Mouse (Mus musculus) kidney, adult 18-20 months (tissue): ENCODE measurements around the gene Rab40c.

Experiments
- DNase-seq: peaks from one replicate; pipeline ENCODE4 v3.0.0; 2021

The Rab40c gene

DNA sequence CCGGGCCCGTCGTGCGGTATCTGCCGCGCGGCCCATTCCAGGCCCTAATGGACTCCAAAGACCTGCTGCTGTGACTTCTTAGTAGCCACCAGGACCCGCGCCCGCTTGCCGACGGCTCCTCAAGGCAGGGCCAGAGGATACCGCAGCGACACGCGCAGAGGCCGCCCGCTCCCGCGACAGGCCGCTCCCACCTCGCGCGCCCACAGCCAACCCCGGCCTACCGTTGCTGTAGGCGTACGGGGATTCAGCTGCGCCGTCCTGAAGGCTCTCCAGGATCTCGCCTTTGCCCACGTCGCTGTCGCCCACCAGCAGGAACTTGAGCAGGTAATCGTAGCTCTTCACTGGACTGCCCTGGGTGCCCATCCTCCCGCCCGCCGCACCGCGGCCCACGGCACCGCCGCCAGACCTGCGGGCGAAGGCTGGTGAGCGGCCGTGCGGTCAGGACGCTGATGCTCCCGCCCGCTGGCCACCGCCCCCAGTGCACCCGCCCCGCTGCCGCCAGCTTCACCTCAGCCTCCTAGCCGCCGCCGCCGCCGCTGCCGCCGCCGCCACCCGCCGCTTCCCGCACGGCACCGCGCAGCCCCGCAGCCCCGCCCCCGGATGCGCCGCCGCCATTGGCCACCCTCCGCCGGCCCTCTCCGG, at the start of gene Rab40c:
Gene Rab40c, minus strand, starts transcription at position 584 of the 642 bp plus-strand sequence.
- DNase-seq = no peak

DNA sequence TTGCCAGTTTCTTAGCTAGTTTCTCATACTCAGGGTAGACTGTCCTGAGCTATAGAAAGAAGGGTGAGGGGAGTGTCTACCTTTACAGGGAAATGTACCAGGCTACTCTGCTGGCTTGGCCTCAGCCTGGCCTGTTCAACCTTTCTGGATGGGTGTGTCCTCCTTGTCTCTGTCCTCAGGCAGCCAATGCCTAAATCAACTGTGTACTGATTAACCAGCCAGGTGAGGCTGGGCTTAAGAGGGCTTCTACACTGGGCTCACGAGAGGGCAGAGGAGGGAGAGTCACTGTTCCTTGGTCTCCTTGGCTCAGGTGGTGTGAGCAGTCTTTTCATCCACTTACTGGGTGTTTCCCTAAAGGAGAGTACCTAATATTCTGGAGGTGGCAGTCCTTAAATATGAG, 48.6 kb upstream of the Rab40c start:
- DNase-seq = peak; percentile 59

DNA sequence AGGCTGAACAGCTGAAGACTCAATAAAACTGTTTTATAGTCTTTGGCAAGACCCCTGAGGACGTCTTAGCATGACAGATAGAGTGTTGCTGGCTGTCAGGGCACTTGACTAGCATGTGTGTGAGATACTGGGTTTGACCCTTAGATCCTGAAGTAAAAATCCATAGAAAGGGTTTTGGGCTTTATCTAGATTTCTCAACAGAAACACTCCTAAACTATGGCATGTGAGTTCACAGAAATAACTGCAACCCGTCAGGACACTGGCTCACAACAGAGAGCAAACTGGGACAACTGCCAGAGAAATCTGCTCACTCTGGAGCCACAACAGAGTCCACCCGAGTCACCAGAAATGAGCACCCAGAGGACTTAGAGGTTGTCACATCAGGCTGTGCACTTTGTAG, 48.1 kb upstream of the Rab40c start:
- no peak for DNase-seq

DNA sequence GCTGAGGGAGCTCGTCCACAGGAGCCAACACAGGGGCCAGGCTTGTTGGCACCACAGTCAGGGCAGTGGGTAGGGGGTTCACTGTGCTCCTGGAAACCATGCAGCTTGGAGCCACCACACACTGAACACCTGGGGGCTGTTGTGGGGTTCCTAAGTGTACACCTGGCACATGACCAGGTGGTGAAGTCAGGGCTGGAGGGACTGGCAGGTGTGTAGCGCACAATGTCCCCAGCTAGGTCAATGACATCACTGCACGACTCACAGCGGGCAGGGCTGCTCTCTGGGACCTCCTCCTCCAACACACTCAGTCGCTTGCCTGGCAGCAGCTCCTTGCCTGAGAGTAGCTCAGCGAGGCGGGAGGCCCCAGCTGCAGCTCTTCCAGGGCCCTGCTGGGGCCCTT, 44.7 kb upstream of the Rab40c start:
- DNase-seq = no peak

DNA sequence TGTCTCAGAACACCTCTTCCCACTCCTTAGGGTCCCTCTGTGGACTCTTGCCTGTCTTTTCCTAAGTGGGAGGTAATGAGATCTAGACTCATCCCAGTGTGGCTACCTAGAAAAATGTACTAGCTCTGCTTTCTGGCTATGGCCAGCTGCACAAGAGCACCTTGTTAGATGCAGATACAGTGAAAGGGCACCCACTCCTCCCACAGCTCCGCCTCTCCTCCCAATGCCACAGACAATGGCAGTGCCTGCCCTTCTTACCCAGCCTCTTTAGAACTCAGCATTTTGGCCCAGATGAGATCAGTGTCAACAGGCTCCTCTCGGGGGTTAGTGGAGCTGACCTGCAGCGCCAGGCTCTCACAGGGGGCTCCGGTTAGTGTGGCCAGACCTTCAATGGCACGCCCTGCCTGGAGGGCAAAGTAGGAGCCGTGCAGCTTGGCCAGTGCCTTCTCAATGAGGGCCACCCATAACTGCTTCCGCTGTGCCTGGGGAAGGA, 42.9 kb upstream of the Rab40c start:
- no peak for DNase-seq

DNA sequence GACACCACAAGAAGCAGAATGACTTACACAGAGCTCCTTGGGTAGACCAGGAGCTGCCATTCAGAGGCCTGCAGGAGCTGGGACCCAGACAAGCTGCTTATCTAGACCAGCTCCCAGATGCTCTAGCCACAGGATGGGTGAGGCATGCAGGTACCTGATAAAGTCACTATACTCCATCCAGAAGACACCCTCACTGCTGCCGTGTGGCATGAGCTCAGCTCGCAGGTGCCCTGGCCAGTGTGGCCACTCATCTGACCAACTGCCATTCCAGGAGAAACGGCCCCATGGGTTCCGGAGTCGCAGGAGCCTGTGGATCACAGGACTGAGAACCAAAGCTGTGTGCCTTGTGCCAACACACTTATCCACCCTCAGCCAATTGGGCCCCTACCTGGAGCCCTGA, 42.0 kb upstream of the Rab40c start:
- no peak for DNase-seq

DNA sequence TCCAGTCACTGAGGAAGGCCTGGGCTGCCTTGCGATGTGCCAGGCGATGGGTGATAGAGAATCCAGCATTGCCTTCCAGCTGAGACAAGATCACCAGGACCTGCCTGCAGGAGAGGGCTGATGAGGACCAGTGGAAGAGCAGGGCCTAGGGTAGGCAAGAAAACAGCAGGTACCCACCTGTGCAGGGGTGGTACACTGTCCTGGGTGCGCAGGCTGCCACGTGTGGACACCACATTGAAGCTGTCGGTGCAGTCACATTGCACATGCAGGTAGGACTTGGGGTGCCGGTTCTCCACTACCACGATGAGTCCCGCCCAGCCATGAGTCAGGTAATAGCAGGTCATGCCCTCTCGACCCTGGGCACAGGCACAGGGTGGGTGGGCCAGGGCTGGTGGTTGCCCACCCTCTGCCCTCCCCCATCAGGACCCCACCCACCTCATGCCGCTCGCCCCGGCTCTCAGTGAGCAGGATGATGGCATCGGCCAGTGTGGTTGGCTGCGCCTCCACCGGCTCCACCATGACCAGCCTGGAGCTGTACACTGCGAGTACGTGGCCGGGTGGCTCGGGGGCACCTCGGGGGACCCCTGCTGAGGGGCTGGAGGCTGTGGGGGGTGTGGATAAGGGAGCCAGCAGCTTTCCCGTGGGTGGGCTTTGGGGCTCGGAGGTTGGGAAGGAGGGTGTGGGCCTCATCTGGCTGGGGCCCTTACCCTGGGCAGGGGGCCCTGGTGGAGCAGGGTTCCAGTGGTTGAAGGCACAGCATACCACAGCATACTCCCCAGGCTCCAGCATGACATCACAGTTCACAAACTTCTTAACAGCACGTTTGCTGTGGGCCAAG, 40.3 kb upstream of the Rab40c start:
- no peak for DNase-seq

DNA sequence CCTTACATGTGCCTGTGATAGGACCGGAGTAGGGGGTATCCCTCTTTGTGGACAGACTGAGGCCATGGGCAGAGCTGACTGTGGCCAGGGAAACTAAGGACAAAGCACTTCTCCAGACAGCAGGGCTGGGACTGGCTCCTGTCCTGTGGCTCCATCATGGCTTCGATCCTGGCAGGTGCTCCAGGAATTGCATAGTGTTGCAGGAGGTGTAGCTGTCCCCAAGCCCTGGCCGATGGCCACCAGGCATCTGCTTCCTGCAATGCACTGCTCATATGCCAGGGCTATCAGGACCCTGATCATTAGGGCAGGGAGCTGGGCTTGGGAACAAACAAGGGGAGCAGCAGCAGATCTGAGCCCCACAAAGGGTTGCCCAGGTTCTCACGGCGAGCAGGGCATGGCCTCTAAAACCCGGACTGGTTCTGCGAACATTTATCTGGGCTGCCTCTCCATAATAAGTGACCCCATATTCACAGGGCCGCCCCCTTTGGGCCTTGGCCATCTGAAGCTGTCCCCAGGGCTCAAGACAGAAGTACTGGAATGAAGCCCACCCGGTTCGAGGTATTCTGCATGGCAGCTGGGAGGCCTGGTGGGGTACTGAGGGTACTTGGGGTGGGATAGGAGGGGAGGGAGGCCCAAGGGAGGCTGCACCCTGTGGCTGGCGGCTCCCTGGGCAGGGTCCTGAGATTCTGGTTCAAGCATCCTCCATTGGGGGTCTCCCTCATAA, 39.4 kb upstream of the Rab40c start:
- no peak for DNase-seq

DNA sequence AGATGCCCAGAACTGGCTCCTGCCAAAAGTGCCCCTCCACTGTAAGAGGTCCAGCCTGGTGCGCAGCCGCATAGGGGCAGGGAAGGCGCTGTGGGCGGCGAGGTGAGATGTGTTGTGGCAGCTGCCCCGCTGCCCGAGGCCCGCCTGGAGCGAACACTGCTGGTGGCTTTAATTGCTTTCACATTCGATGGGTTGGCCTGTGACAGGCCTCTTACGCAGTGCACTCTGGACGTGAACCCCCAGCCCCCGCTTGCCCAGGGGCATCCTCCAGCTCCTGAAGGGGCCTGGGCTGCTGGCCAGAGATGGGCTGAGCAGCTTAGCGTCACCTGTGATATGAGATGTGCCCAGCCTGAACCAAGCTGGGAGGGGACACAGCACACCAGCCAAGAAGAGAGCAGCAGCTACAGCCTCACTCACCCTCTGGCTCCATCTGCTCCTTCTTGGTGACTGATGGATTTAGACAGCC, 38.1 kb upstream of the Rab40c start:
- DNase-seq = no peak

DNA sequence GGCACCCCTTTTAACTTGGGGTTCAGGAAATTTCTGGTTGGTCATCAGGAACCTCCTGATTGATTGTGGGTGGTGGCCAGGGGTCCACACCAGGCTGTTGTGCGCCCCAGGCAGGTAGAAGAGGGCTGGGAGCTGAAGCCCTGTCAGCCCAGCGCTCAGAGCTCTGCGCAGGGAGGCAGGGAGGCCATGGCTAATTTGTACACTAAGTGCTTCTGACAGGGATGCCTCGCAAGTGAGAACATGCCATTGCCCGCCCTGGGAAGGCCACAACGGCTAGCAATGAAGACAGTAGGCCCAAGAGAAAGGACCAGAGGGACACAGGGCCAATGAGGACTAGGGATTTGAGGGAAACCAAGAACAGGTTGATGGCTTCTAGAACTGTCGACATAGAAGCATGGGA, 37.1 kb upstream of the Rab40c start:
- DNase-seq = no peak

DNA sequence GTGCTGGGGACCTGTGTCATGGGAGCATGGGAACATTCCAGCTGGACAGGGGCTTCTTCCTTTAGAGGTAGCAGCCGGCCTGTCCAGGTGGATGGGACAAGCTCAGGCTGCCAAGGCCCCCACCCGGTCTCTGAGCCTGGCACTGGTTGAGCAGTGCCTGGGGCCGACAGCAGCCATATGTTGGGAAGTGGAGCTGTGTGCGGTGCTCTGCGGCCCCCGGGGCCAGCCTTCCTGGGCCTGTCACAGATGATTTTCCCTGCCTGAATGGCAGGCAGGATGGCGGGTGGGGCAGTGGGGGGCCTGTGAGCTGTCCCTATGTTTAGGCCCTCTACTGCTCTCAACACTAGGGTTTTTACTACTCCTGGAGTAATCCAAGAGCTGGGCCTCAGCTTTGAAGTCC, 36.7 kb upstream of the Rab40c start:
- no peak for DNase-seq

DNA sequence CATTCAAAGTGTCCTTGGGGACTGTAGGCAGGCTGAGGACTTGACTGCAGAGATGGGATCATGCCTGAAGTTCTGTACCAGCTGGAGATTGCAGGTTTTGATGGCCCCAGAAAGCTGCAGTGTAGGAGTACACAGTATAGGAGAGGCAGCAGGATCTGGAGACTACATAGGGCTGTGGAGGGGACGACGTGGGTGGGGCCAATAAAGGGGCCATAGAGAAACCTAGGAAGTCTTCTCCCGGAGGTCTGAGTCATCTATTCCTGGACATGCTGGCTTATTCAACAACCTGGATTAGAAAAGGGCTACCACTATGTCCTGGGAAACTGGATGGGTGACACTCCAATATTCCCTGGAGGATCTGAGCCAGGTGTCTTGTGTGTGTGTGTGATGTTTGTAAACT, 36.2 kb upstream of the Rab40c start:
- DNase-seq = no peak

DNA sequence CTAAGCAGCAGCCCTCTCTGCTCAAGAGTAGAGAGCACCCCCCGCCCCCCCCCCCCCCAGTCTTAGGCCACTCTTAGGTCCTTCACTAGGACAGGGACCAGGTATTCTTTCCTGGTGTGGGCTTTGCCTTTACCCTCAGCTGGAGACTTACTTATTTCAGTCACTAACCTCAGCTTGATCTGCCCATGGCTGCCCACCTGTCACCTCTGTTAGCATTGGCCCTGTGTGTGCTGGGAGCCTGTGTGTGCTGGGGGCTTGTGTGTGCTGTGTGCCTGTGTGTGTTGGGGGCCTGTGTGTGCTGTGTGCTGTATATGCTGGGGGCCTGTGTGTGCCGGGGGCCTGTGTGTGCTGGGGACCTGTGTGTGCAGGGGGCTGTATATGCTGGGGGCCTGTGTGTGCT, 35.1 kb upstream of the Rab40c start:
- no peak for DNase-seq

DNA sequence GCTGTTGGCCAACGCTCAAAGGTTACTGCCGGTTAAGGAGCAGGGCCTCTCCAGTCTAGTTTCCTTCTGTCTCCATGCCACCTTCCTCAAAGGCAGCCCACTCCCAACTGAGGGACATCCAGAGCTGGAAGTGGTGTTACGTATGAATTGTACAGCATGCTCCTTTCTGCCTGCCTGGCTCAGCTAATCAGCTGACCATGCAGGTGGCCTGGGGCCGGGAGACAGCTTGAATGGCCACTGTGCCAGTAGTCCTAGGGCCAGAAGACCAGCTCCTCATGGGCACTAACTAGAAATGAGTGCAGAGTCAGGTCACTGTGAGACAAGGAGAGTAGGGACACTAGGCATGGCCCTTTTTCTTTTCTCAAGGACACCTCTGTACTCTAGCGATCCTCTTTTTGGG, 33.6 kb upstream of the Rab40c start:
- DNase-seq = no peak

DNA sequence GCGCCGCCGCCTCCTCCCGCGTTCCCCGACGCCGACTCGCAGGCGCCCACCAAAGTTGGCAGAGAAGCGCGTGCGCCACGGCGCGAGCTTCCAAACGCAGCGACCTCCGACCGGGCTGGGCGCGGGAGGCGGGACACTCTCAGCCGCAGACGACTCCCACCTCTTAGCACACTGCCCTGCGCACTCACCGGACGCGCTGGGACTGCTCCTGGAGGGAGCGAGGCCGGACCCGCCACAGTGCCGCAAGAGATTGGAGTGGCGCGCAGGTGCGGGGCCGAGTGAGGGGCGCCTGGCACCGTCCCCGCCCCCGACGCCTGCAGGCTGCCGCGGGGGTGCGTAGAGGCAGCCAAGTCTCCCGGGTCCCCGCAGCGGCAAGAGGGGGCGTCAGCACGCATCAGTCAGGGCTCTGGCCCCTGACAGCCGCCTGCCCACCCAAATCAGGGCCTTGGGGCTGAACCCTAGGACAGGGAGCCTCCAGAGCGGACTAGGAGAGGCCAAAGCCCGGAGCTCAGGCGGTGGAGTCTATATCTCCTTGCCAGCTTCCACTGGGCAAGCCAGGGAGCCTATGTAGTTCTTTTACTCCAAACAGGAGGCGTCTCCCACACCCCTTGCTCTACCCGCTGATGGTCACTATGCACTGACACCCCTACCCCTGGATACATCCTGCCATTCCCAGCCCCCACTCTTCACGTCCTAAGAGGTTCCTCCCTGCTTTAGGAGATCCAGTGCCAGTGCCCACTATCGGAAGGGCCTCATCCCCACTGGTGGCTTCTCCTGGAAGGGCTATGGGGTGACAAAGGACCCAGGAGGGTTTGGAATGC, 32.5 kb upstream of the Rab40c start, which contains the start of gene A930017K11Rik:
Gene A930017K11Rik, minus strand, starts transcription at position 763 of the 821 bp plus-strand sequence.
- DNase-seq = no peak

DNA sequence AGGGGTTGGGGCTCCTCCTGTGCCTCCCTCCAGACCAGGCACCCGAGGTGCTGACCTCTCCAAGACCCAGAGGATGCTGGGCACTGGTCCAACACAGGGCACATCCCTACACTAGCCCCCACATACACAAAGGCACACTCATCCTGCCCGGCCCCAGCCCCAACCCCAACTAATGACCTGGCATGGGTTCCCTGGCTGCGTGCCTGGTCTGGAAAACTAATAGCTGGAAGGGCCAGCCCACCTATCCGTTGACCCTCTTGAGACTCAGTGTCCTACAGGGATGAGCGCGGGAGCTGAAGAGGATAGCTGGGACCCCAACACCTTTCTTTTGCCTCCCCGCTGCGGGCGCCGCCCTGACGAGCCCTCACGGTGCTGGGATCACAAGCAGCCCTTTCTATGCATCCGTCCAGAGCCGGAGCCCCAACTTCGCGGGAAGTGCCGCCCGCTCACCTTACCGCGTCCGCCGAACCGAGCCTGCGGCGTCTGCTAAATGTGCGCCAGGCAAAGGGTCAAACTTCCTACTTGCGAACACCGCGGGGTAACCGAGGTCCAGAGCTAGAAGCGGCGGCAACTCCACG, 31.8 kb upstream of the Rab40c start:
- peak; percentile 45 for DNase-seq

DNA sequence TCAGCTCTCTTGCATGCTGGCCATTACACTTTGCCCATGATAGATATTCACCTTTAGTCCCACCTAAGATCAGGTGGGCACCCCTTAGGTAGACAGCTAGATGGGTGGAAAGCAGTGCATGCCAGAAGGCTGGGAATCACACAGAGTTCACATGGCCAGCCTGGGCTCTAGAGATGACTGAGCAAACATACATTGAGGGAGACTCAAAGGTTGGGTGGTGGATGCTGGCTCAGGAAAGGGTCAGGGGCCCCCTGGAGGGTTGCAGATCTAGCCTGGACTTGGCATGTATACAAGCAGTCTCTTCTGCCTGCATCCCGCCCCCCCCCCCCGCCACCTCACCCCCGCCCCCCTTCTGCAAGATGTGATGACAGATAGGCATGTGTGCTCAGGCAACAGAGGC, 31.2 kb upstream of the Rab40c start:
- no peak for DNase-seq

DNA sequence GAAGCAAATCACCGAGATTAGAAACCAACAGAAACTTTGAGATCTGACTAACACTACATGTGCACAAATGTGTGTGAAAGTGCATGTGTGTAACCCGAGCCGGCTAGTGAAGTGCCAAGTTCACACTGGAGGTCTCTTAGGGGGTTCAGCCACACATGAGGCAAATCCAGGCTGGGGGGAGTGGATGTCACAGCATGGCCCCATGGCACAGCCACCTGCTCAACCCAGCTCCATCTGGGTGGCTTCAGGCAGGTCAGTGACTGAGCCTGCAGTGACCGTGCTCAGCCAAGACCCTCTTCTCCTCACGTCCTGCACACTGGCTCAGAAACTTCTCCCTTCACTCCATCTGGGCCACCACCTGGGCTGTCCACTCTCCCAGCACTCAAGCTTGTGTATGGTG, 30.5 kb upstream of the Rab40c start:
- DNase-seq = no peak

DNA sequence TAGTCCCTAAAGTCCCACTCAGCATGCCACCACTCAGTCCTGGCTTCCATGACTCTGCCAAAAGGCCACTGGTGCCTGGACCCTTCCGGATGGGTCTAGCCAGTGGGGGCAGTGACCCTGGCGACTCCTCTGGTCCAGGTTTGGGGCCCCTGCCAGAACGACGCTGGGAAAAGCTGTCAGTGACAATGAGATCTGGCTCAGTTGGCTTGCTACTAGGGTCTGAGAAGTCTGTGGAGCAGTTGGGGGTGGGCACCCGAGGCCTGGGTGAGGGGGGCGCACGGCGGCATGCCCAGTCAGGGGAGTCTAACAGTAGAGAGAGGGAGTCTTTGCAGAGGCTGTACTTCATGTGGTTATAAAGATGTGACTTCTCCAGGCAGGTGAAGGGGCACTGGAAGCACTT, 28.5 kb upstream of the Rab40c start:
- DNase-seq = no peak

DNA sequence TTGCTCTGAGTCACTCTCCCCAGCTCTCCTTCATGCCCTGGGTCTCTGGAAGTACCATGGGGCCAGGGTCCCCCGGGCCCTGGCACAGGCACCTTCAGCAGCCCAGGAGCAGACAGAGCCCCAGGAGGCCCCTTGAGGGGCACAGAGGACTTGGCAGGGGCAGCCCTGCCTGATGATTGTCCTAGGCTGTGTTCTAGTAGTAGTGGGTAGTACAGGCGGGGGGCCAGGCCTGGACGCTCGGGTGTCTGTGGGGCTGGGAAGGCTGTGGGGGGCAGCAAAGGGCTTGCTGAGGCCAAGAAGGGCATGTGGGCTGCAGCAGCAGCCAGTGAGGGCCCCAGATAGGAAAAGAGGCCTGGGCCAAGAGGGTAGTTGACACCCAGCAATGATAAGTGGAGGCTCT, 28.0 kb upstream of the Rab40c start:
- no peak for DNase-seq

DNA sequence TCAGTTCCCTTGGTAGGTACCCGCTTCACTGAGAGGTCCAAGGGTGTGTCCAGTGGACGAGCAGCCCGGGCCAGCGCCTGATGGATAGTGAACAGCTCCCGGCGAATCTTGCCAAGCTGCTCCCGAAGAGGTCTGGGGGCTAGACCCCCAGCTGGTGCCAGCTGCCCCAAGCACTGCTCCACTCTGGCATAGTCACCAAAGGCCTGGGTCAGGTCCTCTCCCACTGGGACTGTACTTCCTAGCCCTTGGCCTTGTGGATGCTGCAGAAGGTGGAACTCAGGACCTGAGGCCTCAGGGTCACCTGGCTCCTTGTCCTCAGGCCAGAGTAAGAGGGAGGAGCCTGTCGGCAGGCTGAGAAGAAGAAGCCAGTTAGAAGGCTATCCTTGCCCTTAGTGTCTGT, 27.4 kb upstream of the Rab40c start:
- DNase-seq = no peak

DNA sequence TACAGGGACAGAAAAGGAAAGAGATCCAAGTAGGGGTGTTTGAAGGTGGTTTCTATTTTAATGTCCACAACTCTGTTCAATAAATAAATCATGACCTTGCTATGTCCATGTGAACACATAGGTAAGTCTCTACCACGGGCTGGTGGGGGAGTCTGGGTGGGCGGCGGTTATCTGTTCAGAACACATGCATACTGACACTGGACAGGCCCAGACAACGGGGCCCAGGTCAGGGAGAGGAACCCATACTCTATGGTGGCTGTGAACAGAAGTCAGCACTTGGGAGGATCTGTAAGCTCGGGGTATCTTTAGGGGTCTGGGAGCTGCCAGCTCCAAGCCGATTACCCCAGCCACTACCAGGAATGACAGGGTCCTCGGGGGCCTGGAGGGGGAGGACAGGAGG, 26.8 kb upstream of the Rab40c start:
- no peak for DNase-seq
